Mouse (Mus musculus) liver, embryonic 14.5 days (tissue): ENCODE measurements at regions not wholly inside any gene's neighbourhood (a gene's known extent, or its start where the extent isn't known, plus 50 kb on each side); places are given as distances from the start of the nearest gene placed in this dataset.

Experiments
- CTCF ChIP-seq: IDR thresholded peaks from 2 replicates; pipeline ENCODE4 v1.5.1; 2016; ENCODE audit warnings: antibody characterized with exemption, low read depth, control low read depth
- EP300 ChIP-seq: IDR thresholded peaks from 2 replicates; pipeline ENCODE4 v1.6.1; 2016; ENCODE audit warnings: antibody characterized with exemption, low read depth

GRCm38 (mm10) chr11:24293860-24294531, 216.1 kb downstream of the Bcl11a start:
- TF ChIP-seq CTCF (no peak), EP300 (no peak)
